Mouse (Mus musculus) right cerebral cortex, adult 18-20 months (tissue): Measurements from ENCODE around the gene Psapl1.

Experiments used
- DNase-seq: peaks from one replicate; pipeline ENCODE4 v3.0.0; 2022; ENCODE audit warnings: mixed read lengths

Gene Psapl1

GRCm38 (mm10) chr5:36203916-36204315 is at the start of gene Psapl1:
Gene Psapl1, plus strand, starts transcription at chr5:36204021.
- DNase-seq, result no peak

DNA sequence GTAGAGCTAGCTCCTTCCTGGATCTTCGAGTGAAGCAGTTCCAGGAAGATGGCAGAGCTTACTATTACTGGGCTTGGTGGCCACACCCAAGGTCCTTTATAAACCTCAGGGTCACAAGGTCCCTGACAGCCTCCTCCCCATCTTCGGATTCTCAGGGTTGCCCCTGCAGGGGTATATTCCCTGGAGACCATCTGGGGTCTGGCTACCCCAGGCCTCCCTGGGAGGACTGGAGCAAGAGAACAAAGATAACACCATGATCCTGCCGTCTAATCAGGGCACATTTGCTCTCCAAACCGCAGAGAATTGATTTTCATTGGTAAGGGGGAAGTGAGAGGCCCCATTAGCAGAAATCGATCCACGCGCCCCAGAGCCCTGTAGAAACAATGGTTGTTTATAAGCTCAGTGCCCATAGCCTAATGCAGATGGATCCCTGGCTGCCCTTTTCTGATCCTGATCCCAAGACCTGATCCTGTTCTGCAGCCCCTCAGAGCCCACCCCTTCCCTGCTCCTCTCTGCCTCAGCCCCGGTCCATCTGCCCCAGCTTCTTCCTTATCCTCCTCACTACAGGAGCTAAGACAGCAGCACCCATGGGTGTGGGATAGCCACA is 48.8 kb upstream of the Psapl1 start:
- no peak for DNase-seq

- DNase-seq, result no peak
These were observed 38.2 kb upstream of the Psapl1 start for GRCm38 (mm10) chr5:36165424-36166302.

DNA sequence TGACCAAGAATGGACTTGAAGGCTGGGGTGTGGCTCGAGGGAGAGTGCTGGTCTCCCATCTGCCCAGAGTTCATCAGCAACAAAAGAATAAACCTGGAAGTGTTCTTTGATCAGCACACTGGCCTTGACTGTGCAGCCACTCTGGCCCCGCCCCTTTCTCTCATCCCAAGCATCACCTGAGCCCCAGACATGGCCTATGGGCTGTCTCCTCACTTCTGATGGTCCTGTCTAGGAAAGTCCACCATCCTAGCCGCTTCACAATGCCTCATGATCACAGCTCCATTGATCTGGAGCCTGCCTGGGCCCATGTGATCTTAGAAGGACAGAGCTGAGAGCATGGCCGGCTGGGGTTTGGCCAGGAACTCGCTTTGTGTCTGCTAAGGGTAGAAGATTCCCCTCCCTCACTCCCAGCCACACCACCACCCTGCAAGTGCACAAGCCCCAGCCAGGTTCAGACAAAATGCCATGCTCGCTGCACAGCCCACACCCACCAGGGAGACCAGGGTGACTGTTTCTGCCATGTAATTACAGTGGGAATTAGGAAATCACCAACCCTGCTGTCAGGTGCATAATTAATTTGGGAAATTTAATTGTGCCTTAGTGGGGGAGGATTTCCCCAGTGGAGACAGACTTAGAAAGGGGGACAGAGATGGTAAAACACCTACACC is 37.3 kb upstream of the Psapl1 start:
- DNase-seq, result no peak

DNA sequence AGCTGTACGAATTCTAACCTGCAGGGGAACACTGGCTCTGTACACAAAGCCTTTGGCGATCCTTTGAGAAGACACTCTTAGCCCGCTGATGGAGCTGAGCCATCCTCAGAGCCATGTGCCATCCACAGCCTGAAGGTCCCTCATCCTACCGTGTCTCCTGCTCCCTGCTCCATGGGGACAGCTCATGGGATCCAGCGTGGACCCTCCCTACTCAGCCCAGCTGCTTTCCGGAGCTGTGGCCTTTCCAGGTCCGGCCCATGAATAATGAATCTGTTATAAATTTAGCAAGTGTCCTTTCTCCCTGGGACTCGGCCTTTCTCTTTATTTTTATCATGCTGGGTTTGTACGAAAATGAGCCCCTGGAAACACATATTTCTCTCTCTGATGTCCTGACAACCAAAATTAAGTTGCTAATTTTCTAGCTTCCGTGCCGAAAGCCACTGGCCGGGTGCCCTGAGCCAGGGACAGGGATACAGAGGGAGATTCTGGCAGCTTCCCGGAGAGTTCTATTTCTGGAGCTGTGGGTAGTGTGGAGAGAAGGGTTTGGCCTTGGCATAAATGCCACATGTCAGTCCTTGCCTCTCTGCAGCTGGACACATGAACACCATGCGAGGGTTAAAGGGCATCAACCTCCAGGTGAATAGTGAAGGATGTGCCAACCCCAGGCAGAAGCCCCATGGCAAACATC is 34.7 kb upstream of the Psapl1 start:
- peak; percentile 33 for DNase-seq

DNA sequence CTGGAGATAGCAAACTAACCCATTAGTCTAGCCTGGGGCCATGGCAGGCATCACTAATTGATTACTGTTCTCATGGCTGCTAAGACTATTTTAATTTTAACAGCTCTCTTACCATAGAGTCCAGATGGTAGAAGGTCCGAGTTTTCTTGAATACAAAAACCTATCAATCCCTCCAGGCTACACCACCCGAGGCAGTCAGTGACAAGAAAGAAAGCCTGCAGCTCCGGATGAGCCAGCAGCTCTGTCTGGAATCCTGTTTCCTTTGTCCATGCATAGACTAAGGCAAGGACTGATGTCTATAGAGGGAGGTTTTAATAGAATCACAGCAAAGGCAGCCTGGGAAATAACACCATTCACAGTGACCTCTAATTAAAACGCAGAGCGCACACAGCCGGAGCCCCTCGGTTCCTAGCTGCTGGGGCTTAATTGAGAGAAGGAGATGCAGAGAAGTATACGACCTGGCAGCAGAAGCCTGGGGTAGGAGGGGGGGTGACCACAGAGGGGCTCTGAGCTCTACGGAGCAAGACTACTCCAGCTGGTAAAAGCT is 29.2 kb upstream of the Psapl1 start:
- DNase-seq, result no peak

- DNase-seq, result no peak
These were observed 27.4 kb upstream of the Psapl1 start for GRCm38 (mm10) chr5:36176409-36176808.

DNA sequence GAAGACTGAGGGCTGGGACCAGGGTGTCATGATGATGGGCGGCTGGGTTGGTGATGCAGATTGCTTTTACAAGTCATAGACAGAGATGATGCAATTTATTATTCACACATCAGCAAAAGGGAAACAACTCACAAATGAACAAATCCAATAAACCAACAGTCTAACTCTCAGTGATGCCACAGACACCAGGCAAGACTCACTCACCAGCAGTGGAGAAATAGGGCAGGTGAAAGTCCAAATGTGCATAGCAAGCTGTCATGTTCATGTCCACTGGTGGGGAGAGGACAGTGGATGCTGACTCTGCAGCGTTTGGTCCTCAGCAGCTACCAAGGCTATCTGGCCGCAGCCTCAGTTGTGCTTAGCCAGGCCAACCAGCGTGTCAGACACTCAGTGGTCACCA is 26.9 kb upstream of the Psapl1 start:
- no peak for DNase-seq

DNA sequence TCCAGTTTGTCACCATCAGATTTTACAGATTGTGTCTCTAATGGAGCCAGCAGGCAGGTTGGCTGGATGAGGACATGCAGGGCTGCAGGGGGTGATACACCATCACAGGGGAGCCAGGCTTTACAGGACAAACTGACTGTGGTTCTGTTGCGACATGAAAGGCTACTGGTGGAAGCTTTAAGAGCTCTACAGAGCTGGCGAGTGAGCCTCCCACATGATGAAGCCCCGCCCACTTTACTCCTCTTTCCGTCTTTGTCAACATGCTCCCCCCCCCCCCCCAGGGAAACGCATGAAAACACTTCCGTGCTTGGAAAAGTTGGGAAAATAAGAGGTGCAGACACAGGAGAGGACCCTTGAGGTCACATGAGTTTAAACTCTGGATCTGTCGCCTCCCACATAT is 25.6 kb upstream of the Psapl1 start:
- no peak for DNase-seq

DNA sequence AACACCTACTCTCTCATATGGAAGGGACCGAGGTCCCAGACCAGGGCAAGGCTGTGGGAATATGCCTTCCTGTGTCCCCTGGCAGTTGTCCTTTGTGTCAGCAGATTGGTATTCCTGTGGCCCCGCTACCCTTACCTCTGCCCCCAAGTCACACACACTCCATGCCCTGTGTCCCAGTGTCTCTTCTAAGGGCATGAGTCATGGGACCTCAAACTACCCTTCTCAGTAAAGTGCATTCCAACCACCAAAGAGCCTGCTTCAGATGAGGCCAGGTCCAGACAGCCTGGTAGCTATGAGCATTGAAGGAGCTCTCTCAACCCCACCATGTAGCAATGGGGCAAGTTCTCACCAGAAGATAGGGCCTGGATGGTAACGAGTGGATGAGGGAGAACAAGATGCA is 25.0 kb upstream of the Psapl1 start:
- DNase-seq, result no peak

- DNase-seq, result no peak
These were observed 24.1 kb upstream of the Psapl1 start for GRCm38 (mm10) chr5:36179708-36180107.

DNA sequence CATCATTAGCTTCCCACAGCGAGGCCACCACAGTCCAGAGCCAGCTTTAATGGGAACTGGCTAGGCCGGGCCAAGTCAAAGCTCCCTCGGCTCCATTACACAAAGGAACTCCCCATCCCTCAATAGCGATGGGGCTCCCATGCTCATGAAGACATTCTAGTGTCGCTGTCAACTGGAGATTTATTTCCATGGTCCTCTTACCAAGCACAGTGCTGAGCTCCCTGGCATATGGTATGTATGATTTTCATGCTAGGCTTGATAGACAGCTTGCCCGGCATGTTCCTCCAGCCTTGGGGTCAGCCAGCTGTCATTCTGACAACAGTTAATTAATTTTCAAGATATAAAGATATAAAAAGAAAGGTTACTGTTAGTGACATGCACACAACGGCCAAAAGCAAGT is 21.5 kb upstream of the Psapl1 start:
- no peak for DNase-seq

- DNase-seq, result no peak
These were observed 17.3 kb upstream of the Psapl1 start for GRCm38 (mm10) chr5:36186294-36187053.

DNA sequence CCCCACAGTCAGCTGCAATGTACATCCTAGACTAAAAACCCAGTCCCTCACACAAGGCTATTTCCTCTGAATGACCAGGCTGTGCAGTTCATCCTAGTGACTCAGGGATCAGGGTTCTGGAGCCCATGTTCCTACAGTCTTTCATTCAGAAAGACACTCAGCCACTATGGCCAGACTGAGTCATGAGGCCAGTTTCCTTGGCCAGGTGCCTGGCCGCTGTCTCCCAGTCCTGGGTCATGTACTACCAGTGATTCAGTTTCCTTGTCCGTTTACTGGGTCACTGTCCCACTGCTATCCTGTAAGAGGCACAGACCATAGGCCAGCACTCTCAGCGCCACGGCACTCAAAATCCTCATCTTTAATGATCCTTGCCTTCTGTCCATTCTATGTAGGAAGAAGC is 15.5 kb upstream of the Psapl1 start:
- DNase-seq, result no peak

- DNase-seq, result no peak
These were observed 12.5 kb upstream of the Psapl1 start for GRCm38 (mm10) chr5:36191285-36191684.

- DNase-seq, result no peak
These were observed 11.9 kb upstream of the Psapl1 start for GRCm38 (mm10) chr5:36191876-36192275.

GRCm38 (mm10) chr5:36192677-36193076 is 11.1 kb upstream of the Psapl1 start:
- DNase-seq, result no peak

DNA sequence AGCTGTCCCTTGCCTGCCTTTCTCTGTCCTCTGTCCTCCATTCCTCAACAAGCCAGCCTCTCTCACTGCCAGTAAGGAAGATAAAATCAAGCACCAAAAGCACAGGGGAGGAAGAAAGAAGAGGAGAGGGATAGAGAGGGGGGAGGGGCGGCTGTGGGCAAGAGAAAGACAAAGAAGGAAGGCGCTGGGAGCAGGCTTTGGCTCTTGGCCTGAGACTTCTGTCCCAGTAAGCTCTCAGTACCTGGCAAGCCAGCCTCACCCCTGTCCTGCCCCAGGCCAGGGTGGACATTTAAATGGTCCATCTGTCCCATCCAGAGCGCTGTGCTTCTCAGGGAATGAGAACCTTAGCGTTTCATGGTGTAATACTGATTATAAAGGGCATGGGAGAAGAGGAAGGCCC is 9.2 kb upstream of the Psapl1 start:
- DNase-seq, result no peak

- DNase-seq, result no peak
These were observed 8.4 kb upstream of the Psapl1 start for GRCm38 (mm10) chr5:36195436-36195835.

DNA sequence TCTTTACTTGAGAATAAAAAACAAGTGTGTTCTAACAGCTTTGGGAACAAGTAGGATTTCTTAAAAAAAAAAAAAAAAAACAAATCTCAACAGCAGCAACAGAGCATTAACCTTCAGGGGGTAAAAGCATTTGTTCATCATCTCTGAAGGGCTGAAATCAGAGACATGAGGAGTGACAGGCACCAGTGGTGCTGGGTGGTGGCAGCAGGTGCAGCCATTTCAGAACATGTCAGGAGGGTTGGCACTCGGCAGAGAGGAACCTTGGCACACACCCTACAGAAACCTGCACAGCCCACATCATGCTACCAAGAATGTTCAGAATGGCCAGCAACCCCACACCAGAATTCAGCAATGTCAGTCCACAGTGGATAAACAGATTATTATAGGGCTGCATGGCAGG is 4.3 kb upstream of the Psapl1 start:
- DNase-seq, result no peak

GRCm38 (mm10) chr5:36202781-36203180 is 1.0 kb upstream of the Psapl1 start:
- DNase-seq, result no peak

- peak; percentile 50 for DNase-seq
These were observed 400 bp upstream of the Psapl1 start for GRCm38 (mm10) chr5:36203421-36203820.
